Mouse (Mus musculus) lung, adult 2 months (tissue): ENCODE measurements around the gene Crat.

Experiments used
- CTCF ChIP-seq: fragments of 200-500 bp; IDR thresholded peaks from 2 replicates; pipeline ENCODE4 v1.5.1; 2011; ENCODE audit warnings: mild to moderate bottlenecking, low read length, control low read depth; ENCODE audit not compliant: insufficient read depth
- POLR2A ChIP-seq: fragments of 200-500 bp; IDR thresholded peaks from 2 replicates; pipeline ENCODE4 v1.6.1; 2011; ENCODE audit warnings: low read depth, mild to moderate bottlenecking, control low read depth, low read length, borderline replicate concordance; ENCODE audit errors: extremely low read depth

DNA sequence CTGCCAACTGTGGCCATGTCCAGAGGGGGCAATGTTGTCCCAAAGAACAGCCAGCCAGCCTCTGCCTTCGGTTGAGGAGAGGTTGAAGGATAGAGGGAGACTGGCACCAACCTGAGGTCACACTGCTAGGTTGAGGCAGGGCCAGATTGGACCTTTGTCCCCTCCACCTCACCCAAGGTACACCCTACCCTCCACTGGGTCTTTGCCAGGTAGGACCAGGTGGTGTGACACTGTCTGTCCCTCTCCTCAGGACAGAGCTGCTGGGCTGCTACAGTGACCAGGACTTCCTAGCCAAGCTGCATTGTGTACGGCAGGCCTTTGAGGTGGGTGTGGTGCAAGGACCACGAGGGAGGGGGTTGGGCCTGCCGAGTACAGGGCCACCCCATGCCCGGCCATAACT is 37.9 kb downstream of the Crat start:
- TF ChIP-seq CTCF (no peak), POLR2A (no peak)
